Mouse (Mus musculus) neural tube, embryonic 14.5 days (tissue): ENCODE data around the gene Gca. TPM values are rescaled to one million over a fixed set of nuclear protein-coding genes. Genes with fewer than 3 reads are reported as not detected.

Experiments used
- ATAC-seq: fragments of 200-750 bp; cut with Nextera tagmentation; 2 replicates; pipeline ENCODE4 v1.8.0; 2017; ENCODE audit warnings: low read depth, mild to moderate bottlenecking, moderate TSS enrichment, moderate library complexity
- H3K27ac ChIP-seq: fragments of 300-500 bp; sonication (generic); 2 replicates; pipeline ENCODE4 v1.5.1; 2014; ENCODE audit warnings: low read depth, mild to moderate bottlenecking, control low read depth, low read length, moderate library complexity, mixed read lengths
- H3K27me3 ChIP-seq: fragments of 300-500 bp; sonication (generic); 2 replicates; pipeline ENCODE4 v1.6.1; 2014; ENCODE audit warnings: low read length; ENCODE audit not compliant: control insufficient read depth, insufficient read depth
- H3K36me3 ChIP-seq: fragments of 300-500 bp; sonication (generic); 2 replicates; pipeline ENCODE4 v1.6.1; 2014; ENCODE audit warnings: low read length, mixed read lengths; ENCODE audit not compliant: control insufficient read depth, insufficient read depth
- H3K4me1 ChIP-seq: fragments of 300-500 bp; sonication (generic); 2 replicates; pipeline ENCODE4 v1.6.1; 2014; ENCODE audit warnings: low read length; ENCODE audit not compliant: control insufficient read depth, insufficient read depth
- H3K4me2 ChIP-seq: fragments of 300-500 bp; sonication (generic); 2 replicates; pipeline ENCODE4 v1.6.1; 2014; ENCODE audit warnings: mild to moderate bottlenecking, low read depth, low read length, control low read depth
- H3K4me3 ChIP-seq: fragments of 300-500 bp; sonication (generic); 2 replicates; pipeline ENCODE4 v1.5.1; 2014; ENCODE audit warnings: low read depth, low read length, control low read depth, mixed read lengths
- H3K9ac ChIP-seq: fragments of 300-500 bp; sonication (generic); replicated peaks from 2 replicates; pipeline ENCODE4 v1.6.1; 2014; ENCODE audit warnings: low read depth, mild to moderate bottlenecking, control low read depth, low read length, mixed read lengths
- H3K9me3 ChIP-seq: fragments of 300-500 bp; sonication (generic); 2 replicates; pipeline ENCODE4 v1.6.1; 2016; ENCODE audit warnings: low read length; ENCODE audit not compliant: control insufficient read depth
- WGBS: fragments of 180-500 bp; shearing (Covaris S2); extraction: QIAGEN DNeasy Blood & Tissue Kit; methylation state at CpG from one replicate; pipeline ENCODE4 v1.1.7; 2014; 5-methylcytosine and 5-hydroxymethylcytosine counted together
- polyA plus RNA-seq: library from polyadenylated mRNA; unstranded; fragments of >200 nt; fragmentation: Nextera tagmentation; extraction: Ambion mirVana; gene quantifications from 2 replicates; pipeline ENCODE4 v1.2.1, GENCODE M21; 2014

The Gca gene
- polyA plus RNA-seq, 1 experiment from 2014 or later, result 3.5 TPM

- Histone ChIP-seq H3K36me3 (no peaks in the 10 kb centered on the region), H3K4me1 (no peaks in the 10 kb centered on the region), H3K9me3 (no peaks in the 10 kb centered on the region), H3K4me2 (no peak overlapping the region), H3K4me3 (no peak overlapping the region), H3K27me3 (no peaks in the 10 kb centered on the region), H3K27ac (no peak overlapping the region), H3K9ac (no peak overlapping the region)
- WGBS, result 73% methylated on average over 2 of the region's 2 CpGs
- no peak for ATAC-seq
These were observed 79.0 kb downstream of the Gca start for GRCm38 (mm10) chr2:62743098-62743497.

Other genes starting within 250 kb of the Gca start
- gene Gcg, start 180.6 kb upstream of the Gca start, polyA plus RNA-seq, result 0.21 TPM in 1 of 2 replicates, not detected in the other
- gene Fap, start 90.2 kb upstream of the Gca start, polyA plus RNA-seq, result 0.40 and 2.0 TPM in 2 replicates
- 0.47 and 0.80 TPM in 2 replicates for gene Ifih1, start 18.0 kb upstream of the Gca start, polyA plus RNA-seq